Mouse (Mus musculus) spleen, adult 2 months (tissue): ENCODE results near the gene Rbfox1. TPM values are rescaled to one million over a fixed set of nuclear protein-coding genes. Genes with fewer than 3 reads are reported as not detected.

Experiments used
- DNase-seq, 2 experiments: peaks; one replicate each; pipeline versions ENCODE4 v3.0.0 to v3.0.0-alpha.2; 2012 to 2021; ENCODE audit warnings: low spot score in 2 of 2, low read depth in 1 of 2
- H3K27ac ChIP-seq: fragments of 200-500 bp; 2 replicates; pipeline ENCODE4 v1.5.1; 2012; ENCODE audit warnings: low read length, inconsistent platforms; ENCODE audit not compliant: insufficient read depth
- H3K27me3 ChIP-seq: fragments of 200-500 bp; 2 replicates; pipeline ENCODE4 v1.6.1; 2012; ENCODE audit warnings: mild to moderate bottlenecking, moderate library complexity, low read length, inconsistent platforms; ENCODE audit not compliant: control insufficient read depth, insufficient read depth
- H3K36me3 ChIP-seq: fragments of 200-500 bp; 2 replicates; pipeline ENCODE4 v1.6.1; 2012; ENCODE audit warnings: mild to moderate bottlenecking, low read length, inconsistent platforms; ENCODE audit not compliant: control insufficient read depth, insufficient read depth
- H3K4me1 ChIP-seq: fragments of 200-500 bp; 2 replicates; pipeline ENCODE4 v1.6.1; 2011; ENCODE audit warnings: inconsistent platforms; ENCODE audit not compliant: control insufficient read depth, insufficient read depth, insufficient read length
- H3K4me3 ChIP-seq: fragments of 200-500 bp; 2 replicates; pipeline ENCODE4 v1.5.1; 2011; ENCODE audit warnings: mild to moderate bottlenecking, inconsistent platforms; ENCODE audit not compliant: insufficient read depth, insufficient read length; ENCODE audit errors: extremely low read depth
- CTCF ChIP-seq: fragments of 200-500 bp; IDR thresholded peaks from 2 replicates; pipeline ENCODE4 v1.5.1; 2011; ENCODE audit warnings: mild to moderate bottlenecking, inconsistent platforms; ENCODE audit not compliant: insufficient read depth, insufficient read length, insufficient replicate concordance; ENCODE audit errors: extremely low read depth
- POLR2A ChIP-seq: fragments of 200-500 bp; IDR thresholded peaks from 2 replicates; pipeline ENCODE4 v1.6.1; 2011; ENCODE audit warnings: low read depth, low read length, inconsistent platforms
- WGBS: fragments of 180-500 bp; shearing (Covaris S2); methylation state at CpG from one replicate; pipeline ENCODE4 v1.1.7; 2018; 5-methylcytosine and 5-hydroxymethylcytosine counted together
- polyA plus RNA-seq: library from polyadenylated mRNA; depleted of rRNA; stranded (reverse); fragments of >200 nt; gene quantifications from 2 replicates; pipeline ENCODE4 v1.2.3, GENCODE M21; 2012

The Rbfox1 gene
- polyA plus RNA-seq, 1 experiment = 1.0 TPM

- no peaks in the 10 kb centered on the region for H3K4me1 ChIP-seq
- 87% methylated on average over 6 of the region's 6 CpGs for WGBS
- TF ChIP-seq CTCF = no peak
Measured at GRCm38 (mm10) chr16:6955102-6955675, 1070.0 kb downstream of the Rbfox1 start.

GRCm38 (mm10) chr16:6961931-6962379 is 1076.8 kb downstream of the Rbfox1 start:
- no peak overlapping the region for H3K27ac ChIP-seq
- H3K27me3 ChIP-seq = no peaks in the 10 kb centered on the region
- no peak for TF ChIP-seq CTCF
- no peak for TF ChIP-seq POLR2A
- 62% methylated on average over 2 of the region's 2 CpGs for WGBS
- no peaks in the 10 kb centered on the region for H3K36me3 ChIP-seq
- no peak for DNase-seq
- no peaks in the 10 kb centered on the region for H3K4me1 ChIP-seq
- H3K4me3 ChIP-seq = no peak overlapping the region

More at GRCm38 (mm10) chr16:6955102-6955675, 1070.0 kb downstream of the Rbfox1 start:
- H3K36me3 ChIP-seq = no peaks in the 10 kb centered on the region
- no peak overlapping the region for H3K4me3 ChIP-seq
- no peak overlapping the region for H3K27ac ChIP-seq
- no peaks in the 10 kb centered on the region for H3K27me3 ChIP-seq
- no peak for DNase-seq

DNA sequence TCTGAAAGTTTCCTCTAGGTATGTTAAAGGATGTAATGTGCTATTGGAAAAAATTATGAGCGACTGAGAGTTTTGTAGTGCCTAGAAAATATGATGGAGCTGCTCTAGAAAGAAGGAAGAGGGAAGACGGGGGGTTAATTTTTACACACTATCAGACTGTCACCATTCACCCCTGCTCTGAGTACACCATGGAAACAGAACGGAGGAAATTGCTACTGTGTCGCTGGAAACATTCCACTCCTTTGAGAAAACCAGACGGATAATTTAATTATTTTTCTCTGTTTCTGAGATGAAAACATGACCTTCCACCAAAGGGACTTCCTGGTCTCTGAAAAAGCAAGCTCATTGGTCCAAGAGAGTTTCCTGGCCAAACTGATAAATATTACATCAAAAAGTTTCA is 1077.4 kb downstream of the Rbfox1 start:
- no peak for DNase-seq
- 61% methylated on average over 5 of the region's 5 CpGs for WGBS
- H3K36me3 ChIP-seq = no peaks in the 10 kb centered on the region
- H3K27me3 ChIP-seq = no peaks in the 10 kb centered on the region
- TF ChIP-seq CTCF (no peak), POLR2A (no peak)
- no peak overlapping the region for H3K4me3 ChIP-seq
- H3K4me1 ChIP-seq = no peaks in the 10 kb centered on the region
- no peak overlapping the region for H3K27ac ChIP-seq

DNA sequence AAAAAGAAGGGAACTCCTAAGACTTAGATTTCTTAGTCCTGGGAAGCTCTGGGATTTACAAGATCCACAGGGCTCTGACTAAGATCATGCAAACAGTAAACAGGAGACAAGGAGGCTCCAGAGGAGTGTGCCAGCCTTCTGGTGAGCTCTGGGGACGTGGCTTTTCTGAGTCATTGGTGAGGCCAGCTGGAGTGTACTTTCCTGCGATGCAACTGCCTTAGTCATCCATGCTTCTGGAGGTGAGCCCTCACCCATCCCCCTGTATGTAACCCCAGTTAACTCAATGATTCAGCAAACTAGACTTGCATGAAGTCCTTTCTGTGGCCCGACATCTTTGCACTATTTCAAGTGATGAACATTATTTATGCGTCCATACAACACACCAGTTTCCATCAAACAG is 1078.4 kb downstream of the Rbfox1 start:
- H3K27ac ChIP-seq = no peak overlapping the region
- no peaks in the 10 kb centered on the region for H3K4me1 ChIP-seq
- H3K4me3 ChIP-seq = no peak overlapping the region
- no peaks in the 10 kb centered on the region for H3K36me3 ChIP-seq
- no peak for DNase-seq
- H3K27me3 ChIP-seq = no peaks in the 10 kb centered on the region
- 60% methylated on average over 4 of the region's 4 CpGs for WGBS
- TF ChIP-seq CTCF = no peak
- TF ChIP-seq POLR2A = no peak

DNA sequence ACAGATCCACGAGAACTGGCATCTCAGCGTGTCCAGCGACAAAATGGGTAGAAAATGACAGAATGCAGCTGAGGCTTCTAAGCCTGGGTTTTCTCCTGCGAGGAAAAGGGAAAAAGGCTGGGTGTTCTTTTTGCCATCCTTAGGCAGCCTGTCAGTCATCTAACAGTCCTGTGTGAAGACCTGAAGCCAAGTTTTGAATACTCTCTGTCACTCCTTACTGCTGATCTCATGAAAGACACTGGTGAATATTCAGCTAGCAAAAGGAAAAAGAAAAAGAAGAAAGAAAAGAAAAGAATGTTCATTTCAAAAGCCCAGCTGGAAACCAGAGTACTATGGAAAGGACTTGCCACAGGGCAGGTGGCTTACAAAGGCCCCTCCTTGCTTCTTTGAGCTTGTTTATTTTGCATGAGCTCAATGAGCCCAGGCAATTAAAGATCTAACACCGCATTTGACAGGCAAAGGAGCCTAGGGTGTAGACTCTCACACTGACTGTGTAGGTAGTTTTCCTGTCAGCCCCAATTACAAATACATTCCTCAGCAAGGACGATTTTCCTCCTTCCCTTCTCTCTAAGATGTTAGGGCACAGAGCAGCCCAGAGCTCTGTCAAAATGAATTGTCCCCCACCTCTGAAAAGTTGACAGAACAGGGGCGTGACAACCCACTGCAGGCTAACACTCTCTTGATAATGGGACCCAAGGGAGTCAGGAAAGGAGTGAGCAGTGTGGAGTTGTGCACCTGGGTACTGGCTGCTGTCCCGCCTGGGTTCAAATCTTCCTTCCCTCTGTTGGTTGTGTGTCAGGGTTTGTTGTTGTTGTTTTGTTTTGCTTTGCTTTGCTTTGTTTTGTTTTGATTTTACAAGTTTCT is 1079.8 kb downstream of the Rbfox1 start:
- no peak for DNase-seq
- TF ChIP-seq CTCF (no peak), POLR2A (no peak)
- no peak overlapping the region for H3K4me3 ChIP-seq
- H3K27ac ChIP-seq = no peak overlapping the region
- H3K36me3 ChIP-seq = no peaks in the 10 kb centered on the region
- WGBS = 25% methylated on average over 8 of the region's 8 CpGs
- no peaks in the 10 kb centered on the region for H3K4me1 ChIP-seq
- no peaks in the 10 kb centered on the region for H3K27me3 ChIP-seq

DNA sequence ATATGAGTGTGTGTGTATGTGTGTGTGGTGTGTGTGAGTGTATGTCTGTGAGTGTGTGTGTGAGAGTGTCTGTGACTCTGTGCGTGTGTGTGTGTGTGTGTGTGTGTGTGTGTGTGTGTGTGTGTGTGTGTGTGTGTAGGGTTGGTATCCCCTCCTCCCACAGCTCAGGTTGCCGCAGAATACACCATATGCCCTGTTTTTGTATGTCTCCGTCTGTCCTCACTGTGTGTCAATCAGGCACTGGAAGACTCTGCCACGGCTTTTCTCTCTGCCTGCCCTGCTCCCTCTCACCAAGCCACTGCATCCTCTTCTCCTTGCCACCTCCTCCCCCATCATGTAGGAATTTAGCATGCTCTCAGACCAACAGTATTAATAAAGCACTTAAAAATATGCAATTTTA is 1084.8 kb downstream of the Rbfox1 start:
- TF ChIP-seq POLR2A = no peak
- no peak for TF ChIP-seq CTCF
- 82% methylated on average over 4 of the region's 4 CpGs for WGBS

DNA sequence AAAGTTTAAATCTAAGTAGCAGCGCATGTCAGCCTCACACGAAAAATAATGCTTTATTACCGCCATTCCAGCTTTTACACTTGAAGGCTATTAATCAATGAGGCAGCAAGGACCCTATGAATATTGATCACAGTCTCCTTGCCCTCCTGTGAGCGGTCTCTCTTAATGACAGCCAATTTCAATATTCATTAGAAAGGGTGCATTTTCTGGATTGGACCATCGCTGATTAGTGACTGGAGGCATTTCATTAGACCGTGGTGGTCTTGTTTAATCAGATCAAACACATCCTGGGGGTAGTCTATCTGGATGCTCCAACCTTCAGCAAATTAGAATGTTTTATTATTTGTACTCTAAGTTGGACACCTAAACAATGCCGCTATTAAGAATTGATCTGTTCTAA is 1091.2 kb downstream of the Rbfox1 start:
- Histone ChIP-seq H3K4me1 (no peaks in the 10 kb centered on the region), H3K27ac (no peak overlapping the region), H3K27me3 (no peaks in the 10 kb centered on the region), H3K4me3 (no peak overlapping the region), H3K36me3 (no peaks in the 10 kb centered on the region)
- no peak for DNase-seq
- WGBS = 88% methylated on average over 7 of the region's 7 CpGs
- TF ChIP-seq POLR2A (no peak), CTCF (no peak)

More for the DNA sequence above, 1084.8 kb downstream of the Rbfox1 start:
- H3K36me3 ChIP-seq = no peaks in the 10 kb centered on the region
- no peak overlapping the region for H3K4me3 ChIP-seq
- no peaks in the 10 kb centered on the region for H3K4me1 ChIP-seq
- no peaks in the 10 kb centered on the region for H3K27me3 ChIP-seq
- no peak overlapping the region for H3K27ac ChIP-seq
- no peak for DNase-seq
